Mouse (Mus musculus) right cerebral cortex, postnatal 36 days (tissue): ENCODE results near the gene Ncapd2.
A peak's percentile ranks its signal among the peaks of the same experiment; 100 is the strongest.

Experiments used
- DNase-seq, 2 experiments: peaks; one replicate each; pipeline ENCODE4 v3.0.0; 2022; ENCODE audit warnings: low spot score in 2 of 2, mixed read lengths in 1 of 2

Ncapd2 gene

DNA sequence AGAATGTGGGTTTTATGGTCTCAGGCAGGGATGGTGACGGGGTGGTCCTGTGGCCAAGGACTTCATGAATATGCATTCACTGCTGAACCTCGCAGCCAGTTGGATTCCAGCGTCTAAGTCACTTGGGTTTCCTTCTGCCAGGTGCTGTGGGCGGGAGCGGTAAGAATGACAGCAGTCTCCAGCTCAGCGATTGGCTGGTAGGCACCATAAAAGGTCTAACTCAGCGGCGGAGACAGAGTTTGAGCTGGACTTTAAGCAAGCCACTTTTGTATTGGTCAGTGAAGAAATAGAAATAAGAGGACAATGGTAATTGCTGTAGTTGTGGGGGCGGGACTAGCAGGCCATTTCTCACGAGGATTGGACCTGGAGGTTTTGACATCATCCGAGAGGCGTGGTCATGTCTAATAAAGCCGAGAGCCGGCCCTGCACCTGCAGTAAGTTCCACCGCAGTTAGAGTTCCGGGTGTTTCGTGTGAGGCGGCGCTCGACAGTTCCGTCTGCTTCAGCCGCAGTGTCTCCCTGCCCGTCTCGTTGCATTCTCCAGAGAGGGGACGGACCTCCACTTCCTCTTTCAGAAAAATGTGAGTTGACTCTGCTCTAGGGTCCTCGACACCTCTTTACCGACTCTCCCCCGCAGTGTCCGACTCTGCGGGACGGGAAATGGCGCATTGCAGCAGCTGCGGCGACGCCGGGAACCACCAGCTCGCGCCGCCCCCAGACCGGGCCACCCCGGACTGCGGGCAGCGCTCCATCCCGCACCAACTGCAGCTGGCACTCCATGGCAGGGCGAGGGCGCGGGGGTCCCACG lies 23.9 kb upstream of the Ncapd2 start, which contains the start of gene Vamp1:
Gene Vamp1, plus strand, starts transcription at position 404 of the 807 bp plus-strand sequence.
- DNase-seq = peak; percentile 93 to 96

DNA sequence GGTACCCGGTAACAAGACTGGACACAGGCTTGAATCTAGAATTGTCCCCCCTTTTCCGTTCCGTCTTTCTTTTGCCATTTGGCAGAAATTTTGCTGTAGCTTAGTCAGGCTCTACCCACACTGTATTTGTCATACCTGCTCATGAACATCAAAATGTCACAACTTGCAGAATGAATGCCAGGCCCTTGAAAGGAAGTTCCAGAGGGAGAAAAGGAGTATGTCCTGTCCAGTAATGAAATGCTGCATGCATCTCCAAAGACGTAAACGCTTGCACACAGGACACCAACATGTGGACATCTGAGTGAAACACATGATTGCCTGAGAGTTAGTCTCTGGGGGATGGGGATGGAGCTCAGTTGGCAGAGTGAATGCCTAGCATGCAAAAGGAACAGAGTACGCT lies 22.2 kb upstream of the Ncapd2 start:
- DNase-seq = no peak

DNA sequence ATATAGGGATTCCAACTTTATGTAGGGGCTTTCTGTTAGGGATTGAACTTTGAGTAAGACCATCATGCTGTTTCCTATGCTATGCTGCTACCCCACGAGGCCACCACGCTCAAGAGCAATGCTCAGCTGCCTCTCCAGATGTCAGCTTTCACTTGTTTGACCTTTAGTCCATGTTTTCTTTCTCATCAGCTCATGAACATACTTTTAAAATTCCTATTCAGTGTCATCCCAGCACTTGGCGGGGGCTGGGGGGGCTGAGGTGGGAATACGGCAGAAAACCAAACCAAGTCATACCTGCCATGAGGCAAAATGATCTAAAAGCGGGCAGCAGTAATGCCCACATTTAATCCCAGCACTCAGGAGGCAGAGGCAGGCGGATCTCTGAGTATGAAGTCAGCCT lies 21.6 kb upstream of the Ncapd2 start:
- DNase-seq = no peak

DNA sequence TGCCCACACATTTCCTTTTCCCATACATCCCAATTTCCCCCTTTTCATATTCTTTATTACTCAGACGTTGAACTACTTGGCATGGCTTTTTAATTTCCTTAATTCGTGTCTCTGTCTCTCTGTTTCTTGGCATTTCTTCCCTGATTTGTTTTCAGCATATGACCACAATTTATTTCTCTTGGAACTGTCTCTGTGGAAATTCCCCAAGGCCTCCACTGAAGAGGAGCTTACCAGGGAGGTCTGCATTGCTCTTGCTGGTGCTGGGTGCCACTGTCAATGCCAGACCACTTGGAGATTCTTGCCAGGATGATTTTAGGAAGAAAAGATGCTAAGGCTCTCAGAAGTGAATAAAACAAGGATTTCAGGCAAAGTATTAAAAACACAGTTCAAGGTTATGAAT lies 21.1 kb upstream of the Ncapd2 start:
- no peak for DNase-seq

DNA sequence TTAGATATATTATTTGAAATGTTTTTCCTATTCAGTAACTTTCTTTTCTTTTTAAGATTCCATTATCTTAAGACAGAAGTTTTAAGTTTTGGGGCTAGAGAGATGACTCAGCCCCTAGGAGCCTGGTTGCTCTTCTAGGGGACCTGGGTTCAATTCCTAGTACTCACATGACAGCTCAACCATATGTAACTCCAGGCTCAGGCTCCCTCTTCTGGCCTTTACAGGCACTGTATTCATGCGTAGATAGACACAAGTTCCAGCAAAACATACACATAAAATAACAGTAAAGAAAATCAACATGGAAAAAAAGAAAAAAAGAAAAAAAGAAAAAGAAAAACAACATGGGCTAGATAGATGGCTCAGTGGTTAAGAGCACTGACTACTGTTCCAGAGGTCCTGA lies 18.9 kb upstream of the Ncapd2 start:
- DNase-seq = no peak

DNA sequence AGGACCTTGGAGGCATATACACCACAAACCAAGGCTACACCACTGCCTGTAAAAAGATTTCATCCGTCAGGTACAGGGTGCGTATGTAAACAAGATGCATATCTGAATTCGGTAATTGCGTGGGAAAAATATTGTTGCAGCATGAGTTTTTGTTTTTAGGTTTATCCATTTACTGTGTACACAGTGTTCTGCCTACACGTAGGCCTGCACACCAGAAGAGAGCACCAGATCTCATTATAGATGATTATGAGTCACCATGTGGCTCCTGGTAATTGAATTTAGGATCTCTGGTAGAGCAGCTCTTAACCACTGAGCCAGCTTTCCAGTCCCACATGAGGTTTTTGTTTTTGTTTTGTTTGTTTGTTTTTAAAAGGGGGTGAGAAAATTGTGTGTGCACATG lies 5.7 kb upstream of the Ncapd2 start:
- DNase-seq = no peak

DNA sequence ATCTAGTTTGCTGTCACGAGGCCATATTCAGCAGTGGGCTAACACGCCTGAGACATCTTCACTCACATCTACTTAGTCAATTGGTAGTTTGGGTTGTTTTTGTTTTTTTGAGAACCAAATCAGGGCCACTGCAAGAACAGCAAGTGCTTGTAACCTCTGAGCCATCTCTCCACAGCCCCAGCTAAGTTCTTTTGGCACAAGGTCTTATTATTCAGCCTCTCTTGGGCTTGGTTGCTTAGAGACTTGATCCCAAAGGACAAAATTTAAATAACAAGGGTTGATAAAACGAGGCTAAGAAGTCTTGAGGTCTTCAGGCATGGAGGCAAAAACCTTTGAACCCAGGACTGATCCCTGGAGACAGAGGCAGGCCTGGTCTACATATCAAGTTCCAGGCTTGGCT lies 4.8 kb upstream of the Ncapd2 start:
- DNase-seq = no peak

DNA sequence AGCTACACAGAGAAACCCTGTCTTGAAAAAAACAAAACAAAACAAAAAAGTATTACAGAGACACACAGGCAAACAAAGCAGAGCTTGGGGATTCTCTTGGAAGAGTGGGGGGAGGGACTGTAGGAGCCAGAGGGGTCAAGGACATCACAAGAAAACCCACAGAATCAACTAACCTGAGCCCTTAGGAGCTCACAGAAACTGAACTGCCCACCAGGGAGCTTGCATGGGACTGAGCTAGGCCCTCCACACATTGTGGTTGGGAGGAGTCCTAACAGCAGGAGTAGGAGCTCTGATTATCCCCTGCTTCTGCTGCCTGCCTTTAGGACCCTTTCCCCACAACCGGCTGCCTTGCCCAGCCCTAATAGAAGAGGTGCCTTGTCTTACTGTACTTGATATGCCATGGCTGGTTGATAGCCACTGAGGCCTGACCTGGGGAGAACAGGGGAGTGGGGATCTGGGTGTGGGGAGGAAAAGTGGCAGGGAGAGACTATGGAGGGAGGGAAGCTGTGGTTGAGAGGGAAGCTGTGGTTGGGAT lies 4.1 kb upstream of the Ncapd2 start:
- no peak for DNase-seq

DNA sequence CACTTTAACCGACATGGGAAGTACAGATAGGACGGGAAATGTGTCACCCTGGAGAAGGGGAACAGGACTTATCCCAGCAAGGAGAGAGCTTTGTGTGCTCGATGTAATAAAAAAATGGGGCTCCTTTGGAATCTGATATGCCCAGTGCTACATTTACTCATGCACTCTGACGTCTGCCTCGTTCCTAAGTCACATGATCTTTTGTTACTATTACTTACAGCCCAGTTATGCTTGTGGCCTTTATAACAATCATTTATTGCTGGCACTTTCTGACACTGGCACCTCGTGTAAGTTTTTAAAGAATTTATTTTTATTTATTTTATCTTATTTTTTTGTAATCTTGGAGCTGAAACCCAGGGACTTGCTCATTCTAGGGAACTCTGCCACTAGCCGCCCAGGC lies 1.9 kb upstream of the Ncapd2 start:
- no peak for DNase-seq

DNA sequence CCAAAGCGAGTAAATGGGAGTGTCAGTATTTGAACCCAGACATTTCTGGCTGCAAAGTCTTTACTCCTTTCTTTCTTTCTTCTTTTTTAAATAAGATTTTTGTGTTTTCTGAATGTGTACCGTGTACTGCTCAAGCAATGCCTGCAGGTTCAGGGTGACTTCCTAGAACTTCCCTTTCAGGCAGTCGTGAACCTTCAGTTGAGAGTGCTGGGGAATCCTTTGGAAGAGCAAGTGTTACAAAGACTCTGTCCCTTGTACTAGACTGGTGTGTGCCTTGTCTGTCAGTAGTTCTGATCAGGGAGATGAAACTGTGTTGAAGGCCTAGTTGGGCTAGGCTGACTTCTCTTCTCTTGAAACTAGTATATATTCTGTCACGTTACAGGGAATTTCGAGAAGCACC lies 1.3 kb upstream of the Ncapd2 start:
- no peak for DNase-seq

DNA sequence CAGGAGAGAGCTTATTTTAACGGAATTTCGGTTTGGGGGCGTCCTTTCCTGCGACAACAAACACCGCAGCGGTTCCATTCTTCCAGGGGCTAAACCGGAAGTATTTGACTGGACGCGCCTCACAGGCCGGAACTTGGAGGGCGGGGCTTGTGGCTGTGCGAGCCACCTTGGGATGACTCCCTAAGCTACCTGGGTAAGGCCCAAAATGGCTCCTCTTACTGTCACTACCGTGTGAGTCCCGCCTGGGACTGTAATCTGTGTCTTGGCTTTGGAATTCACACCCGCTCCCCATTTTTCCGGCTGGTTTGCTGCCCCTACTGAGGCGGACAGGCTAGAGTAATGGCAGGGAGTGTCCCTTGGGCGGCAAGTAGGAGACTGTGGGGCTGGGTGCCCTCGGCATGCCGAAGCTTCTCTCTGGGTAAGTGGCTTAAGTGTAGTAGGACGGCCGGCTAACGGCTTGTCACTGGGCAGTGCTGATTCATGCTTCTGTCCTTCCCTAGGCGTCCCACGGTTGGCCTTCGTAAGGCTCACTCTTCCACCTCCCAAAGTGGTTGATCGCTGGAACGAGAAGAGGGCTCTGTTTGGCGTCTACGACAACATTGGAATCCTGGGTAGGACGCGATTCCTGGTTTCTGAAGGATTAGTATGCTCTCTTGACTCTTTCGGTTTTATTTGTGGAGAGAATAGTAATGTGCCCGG lies 664 bp upstream of the Ncapd2 start:
- DNase-seq = peak; percentile 88

DNA sequence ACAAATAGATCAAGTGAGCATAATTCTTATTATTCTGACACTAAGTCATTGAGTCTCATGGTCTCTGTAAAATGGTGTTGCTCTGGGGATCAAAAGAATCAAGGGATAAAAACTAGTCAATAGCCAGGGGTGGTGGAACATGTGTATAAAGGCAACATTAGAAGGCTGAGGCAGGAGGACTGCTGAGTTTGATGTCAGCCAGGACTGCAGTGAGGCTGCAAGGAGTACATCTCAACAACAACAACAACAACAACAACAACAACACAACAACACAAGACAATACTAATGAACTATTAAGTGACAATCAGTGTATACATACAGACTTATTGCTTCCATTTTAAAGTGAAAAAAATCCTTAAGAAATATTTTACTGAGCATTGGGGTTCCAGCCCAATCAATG lies 685 bp downstream of the Ncapd2 start:
- no peak for DNase-seq

DNA sequence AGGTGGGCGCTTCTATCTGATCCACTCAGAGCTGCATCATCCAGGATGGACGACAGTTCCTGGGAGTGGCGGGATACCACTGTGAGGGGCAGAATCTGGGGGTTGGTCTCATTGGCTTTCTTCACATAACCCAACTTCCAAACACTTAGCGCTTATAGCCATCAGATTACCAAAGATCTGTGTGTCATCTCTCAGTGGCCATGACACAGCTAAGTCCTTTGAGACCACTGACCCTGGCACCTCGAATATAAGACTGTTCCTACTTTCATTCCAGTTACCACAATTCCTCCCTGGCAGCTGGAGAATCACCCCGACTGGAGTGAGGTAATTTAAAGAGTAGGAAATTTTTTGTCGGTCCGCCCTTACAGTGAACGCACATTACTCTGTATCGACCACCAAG lies 5.3 kb downstream of the Ncapd2 start:
- no peak for DNase-seq

DNA sequence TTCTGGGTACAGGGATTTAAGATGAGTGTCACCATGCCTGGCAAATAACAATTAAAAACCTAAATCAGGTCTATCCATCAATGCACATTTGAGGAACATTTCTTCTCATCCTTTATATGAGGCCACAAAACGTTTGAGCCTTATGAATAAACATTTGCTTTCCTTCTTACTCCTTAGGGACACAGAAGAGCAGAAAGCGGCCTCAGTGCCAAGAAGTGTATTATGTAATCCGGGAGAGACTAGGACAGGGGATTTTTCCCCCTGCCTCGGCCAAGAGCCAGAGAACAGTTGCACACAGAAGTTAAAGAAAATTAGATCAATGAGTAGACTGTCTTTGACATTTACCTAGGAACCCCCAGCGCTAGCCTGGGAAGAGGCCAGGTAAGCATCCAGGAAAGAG lies 9.4 kb downstream of the Ncapd2 start:
- DNase-seq = no peak

DNA sequence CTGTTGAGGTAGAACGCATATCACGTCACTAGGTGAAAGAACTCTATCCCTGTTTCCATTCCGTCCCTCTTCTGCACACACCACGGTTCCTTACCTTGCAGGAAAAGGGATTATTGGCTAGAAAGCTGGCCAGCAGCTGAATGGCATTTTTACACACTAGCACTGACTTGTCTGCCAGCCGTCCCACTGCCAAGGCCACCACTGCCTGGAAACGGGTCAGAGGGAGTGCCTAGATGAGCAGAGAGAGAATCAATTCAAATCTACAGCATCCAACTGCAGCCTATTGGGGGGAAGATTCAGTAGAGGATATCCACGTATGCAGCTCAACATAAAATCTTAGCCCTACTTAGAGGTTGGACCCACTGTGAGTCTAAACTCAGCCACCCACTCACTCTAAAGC lies 11.9 kb downstream of the Ncapd2 start:
- no peak for DNase-seq

DNA sequence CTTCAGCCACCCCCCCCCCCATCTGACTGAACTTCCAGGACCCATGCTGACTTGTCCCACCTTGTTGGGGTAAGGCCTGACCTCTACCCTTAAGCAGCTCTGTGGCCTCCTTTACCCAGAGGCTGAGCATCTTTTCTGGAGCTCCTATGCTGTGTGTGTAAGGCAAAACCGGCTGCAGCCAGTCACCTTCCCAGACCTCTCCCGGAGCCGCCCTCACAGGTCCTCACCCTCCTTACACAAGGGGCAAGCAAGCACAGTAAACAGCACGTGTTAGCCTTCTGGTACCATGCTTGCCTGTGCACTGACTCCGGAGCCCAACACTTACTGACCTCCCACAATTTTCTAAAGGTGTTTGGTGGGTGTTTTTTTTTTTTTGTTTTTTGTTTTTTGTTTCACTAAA lies 16.0 kb downstream of the Ncapd2 start:
- DNase-seq = no peak

DNA sequence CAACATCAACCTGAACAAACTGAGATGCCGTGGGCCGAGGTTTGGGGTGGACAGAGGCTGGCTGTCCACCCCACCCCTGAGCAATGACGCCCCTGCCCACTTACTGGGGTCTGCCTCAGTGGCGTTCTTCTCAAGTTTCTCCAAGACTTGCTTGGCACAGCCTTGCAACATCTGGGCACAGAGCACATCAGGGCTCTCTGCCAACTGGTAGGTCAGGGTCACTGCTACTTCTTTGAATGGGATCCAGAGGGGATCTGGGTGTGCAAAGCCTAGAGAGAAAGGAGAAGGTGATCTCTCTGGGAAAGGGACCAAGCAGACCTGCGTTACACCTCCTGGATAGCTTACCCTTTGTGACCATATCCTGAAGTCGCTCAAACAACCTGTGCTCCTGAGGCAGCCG lies 18.2 kb downstream of the Ncapd2 start:
- DNase-seq = no peak

DNA sequence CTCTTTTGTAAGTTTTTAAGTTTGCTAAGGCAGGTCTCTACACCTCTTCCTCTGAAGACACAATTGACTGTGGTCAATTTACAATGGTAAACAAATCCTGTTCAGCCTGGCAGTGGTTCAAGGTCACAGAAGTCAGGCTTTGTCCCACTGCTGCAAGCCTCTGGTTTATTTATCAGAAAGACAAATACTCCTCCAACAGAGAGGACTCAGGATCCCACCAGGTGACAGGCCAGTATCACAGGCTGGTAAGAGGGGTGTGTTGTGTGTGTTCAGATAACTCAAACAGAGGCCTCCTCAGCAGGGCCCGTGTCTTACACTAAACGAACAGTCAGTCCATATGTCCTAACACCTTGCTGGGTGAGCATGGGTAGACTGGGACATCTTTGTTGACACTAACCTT lies 19.0 kb downstream of the Ncapd2 start:
- DNase-seq = no peak

DNA sequence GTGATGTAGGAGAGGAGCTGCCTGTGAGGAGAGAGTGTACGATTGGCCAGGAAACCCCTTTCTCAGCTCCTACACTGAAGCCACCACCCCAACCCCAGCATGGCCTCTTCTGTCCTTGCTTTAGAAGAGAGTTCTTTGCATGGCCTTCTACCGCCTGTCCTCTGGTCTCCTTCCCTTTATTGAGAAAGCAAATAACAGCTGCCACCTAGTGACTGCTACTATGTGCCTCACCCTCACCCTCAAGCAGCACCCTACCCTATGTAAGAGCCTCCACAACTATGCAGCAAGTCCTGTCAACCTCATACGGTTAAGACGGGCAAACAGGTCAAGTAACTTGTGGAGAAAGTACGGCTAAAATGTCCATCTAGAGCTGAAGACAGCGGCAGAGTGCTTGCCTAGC lies 21.3 kb downstream of the Ncapd2 start:
- DNase-seq = no peak

DNA sequence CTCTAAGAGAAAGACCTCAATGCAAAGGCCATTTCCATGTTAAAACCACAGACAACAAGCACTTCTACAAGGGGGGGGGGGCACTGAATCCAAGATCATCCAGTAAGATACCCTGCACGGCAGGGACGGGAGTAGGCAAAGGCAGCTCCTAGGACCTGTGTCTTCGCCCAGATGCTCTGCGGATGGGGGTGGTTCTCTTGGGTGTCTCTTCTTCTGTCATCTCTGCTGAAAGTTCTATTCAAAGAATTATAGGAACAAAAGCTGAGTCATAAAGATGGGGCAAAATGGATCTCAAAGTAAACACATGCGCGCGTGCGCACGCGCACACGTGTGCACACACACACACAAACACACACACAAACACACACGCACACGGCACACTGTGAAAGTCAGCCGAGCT lies 23.4 kb downstream of the Ncapd2 start:
- DNase-seq = no peak

DNA sequence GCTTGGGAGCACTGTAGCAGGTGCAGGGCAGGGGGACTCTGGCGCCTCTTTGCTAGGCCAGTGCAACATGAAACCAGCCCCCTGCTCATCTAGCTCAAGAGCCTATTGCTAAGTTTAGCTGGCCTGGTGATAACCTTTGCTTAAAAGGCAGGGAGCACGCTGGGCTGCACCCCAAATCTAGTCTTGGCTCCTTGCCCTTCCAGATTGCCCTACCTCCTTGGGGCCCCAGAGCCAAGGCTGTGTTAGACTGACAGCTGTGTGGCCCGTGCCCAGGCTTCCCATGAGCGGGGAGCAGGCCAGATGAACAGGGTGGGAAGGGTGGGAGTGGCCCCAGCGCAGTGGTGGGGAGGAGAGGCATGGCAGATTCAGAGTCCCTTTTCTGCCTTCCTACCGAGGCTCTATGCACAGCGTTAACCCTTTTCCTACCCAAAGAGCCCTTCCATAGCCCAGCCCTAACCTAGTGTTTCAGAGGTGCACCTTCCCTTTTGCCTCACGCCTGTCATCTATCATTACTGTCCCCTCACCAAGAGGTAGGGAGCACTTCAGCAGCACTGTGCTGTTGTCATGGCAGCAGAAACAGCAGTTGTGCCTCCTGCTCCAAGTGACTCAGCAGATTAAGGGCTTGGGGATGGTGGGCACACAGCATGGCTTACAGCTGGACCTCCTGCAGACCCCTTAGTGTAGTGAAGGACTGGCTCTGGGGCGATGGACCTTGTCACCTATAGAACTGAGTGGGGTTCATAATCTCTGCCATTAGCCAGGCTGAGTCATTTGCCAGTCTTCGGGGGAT lies 24.4 kb downstream of the Ncapd2 start:
- DNase-seq = no peak

DNA sequence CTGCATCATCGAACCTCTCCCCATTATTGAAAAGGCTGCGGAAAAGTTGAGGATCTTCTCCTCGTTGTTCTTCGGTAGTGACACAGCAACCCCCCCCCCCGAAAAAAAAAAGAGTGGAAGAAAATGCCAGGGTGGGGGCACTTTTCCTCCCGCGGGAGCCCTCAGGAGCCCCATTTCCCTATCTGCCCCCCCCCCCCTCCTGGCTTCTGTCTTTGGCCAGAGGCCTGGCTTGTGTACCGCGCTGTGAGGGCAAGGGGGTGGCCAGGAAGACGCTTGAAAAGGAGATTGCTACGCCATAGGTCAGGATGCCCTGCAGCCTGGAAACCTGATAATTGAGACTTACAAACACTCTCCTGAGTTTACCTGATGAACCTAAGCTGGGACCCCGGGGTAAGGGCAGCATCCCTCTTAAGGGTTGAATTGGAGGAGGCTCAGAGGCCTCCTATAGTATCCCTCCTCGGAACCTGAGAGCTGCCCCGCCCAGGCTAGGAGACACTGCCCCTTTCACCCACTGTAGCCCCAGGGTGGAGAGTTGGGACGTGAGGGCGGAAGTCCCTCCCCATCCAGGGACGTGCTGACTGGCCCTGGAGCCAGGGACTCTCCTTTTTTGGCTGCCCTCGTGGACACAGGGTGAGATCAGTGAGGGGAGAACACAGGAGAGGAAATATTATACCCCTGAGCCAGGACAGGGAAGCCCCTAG lies 25.3 kb downstream of the Ncapd2 start, which contains the start of gene Gapdh:
Gene Gapdh, minus strand, starts transcription at position 417 of the 701 bp plus-strand sequence.
- no peak for DNase-seq
